In genomic region chr5:33018561-33019425, GRCm38 (mm10) we compare ENCODE assay signal across 1 mouse cellular context.
TF ChIP-seq lines count a peak whose summit lies in the region.

TSS of gene Ywhah (plus strand) at chr5:33018816.

TF ChIP-seq in CH12.LX, 34 proteins besides CTCF, POLR2A, EP300 and RAD21 (continued from another document):
- TF ChIP-seq BHLHE40 (IDR thresholded peaks at IDR 0.05; ENCODE audit: low read depth, low read length) (no peak; the same call in 1 of the 2 replicates), PAX5 (IDR thresholded peaks at IDR 0.05; ENCODE audit: low read length) (no peak), ZC3H11A (IDR thresholded peaks at IDR 0.05; ENCODE audit: low read depth, low read length) (no peak), JUN (IDR thresholded peaks at IDR 0.05; ENCODE audit: insufficient read depth, low read depth, low read length) (peak; percentile 86), JUND (conservative IDR thresholded peaks at IDR 0.05; ENCODE audit: low read depth, low read length) (peak; percentile 65; the same call in 1 of the 2 replicates), MAX (IDR thresholded peaks at IDR 0.05; ENCODE audit: low read length) (no peak; the same call in 1 of the 2 replicates), MYC (IDR thresholded peaks at IDR 0.05; ENCODE audit: low read depth, low read length) (no peak), NRF1 (IDR thresholded peaks at IDR 0.05; ENCODE audit: low read depth, low read length) (peak; percentile 85), HCFC1 (IDR thresholded peaks at IDR 0.05; ENCODE audit: low read depth, low read length) (peak; percentile 34; the same call in 1 of the 2 replicates), ETS1 (conservative IDR thresholded peaks at IDR 0.05; ENCODE audit: low read depth, low read length) (0 out of 2 replicates have a peak, but pooled peaks have one; percentile 31), KAT2A (IDR thresholded peaks at IDR 0.05; ENCODE audit: insufficient replicate concordance, low read length) (no peak), MAZ (IDR thresholded peaks at IDR 0.05; ENCODE audit: low read depth, low read length) (peak; percentile 27; the same call in 1 of the 2 replicates), RCOR1 (conservative IDR thresholded peaks at IDR 0.05; ENCODE audit: low read depth, low read length) (no peak), SIN3A (IDR thresholded peaks at IDR 0.05; ENCODE audit: low read length) (peak; percentile 29), TCF12 (IDR thresholded peaks at IDR 0.05; ENCODE audit: low read depth, low read length) (peak; percentile 54), CHD2 (IDR thresholded peaks at IDR 0.05; ENCODE audit: low read length) (peak; percentile 60), MXI1 (IDR thresholded peaks at IDR 0.05; ENCODE audit: low read depth, low read length) (peak; percentile 58), SMC3 (IDR thresholded peaks at IDR 0.05; ENCODE audit: low read depth, low read length) (no peak), ZMIZ1 (IDR thresholded peaks at IDR 0.05; ENCODE audit: low read depth, low read length) (peak; percentile 62), TBP (conservative IDR thresholded peaks at IDR 0.05; ENCODE audit: low read depth, low read length) (peak; percentile 74; the same call in 1 of the 2 replicates), GABPA (IDR thresholded peaks at IDR 0.05; ENCODE audit: insufficient replicate concordance, low read depth, low read length) (no peak), CHD1 (IDR thresholded peaks at IDR 0.05; ENCODE audit: low read depth, low read length) (no peak; the same call in 1 of the 2 replicates)
